Mouse (Mus musculus) hindbrain, postnatal 0 days (tissue): ENCODE results near the gene Ebf1. TPM values are rescaled to one million over a fixed set of nuclear protein-coding genes. Genes with fewer than 3 reads are reported as not detected.

Source experiments
- ATAC-seq: fragments of 200-750 bp; cut with Nextera tagmentation; 2 replicates; pipeline ENCODE4 v1.8.0; 2017; ENCODE audit warnings: mild to moderate bottlenecking, moderate TSS enrichment, moderate library complexity
- DNase-seq: peaks from one replicate; pipeline ENCODE4 v3.0.0-alpha.2; 2015; ENCODE audit warnings: low spot score
- H3K27ac ChIP-seq: fragments of 300-500 bp; sonication (generic); 2 replicates; pipeline ENCODE4 v1.5.1; 2014; ENCODE audit warnings: mild to moderate bottlenecking
- H3K27me3 ChIP-seq: fragments of 300-500 bp; sonication (generic); 2 replicates; pipeline ENCODE4 v1.6.1; 2014; ENCODE audit warnings: low read length, mixed read lengths; ENCODE audit not compliant: insufficient read depth
- H3K36me3 ChIP-seq: fragments of 300-500 bp; sonication (generic); 2 replicates; pipeline ENCODE4 v1.6.1; 2014; ENCODE audit warnings: low read length, mixed read lengths; ENCODE audit not compliant: insufficient read depth
- H3K4me1 ChIP-seq: fragments of 300-500 bp; sonication (generic); 2 replicates; pipeline ENCODE4 v1.6.1; 2014; ENCODE audit warnings: antibody characterized with exemption, low read length, mixed read lengths; ENCODE audit not compliant: insufficient read depth
- H3K4me2 ChIP-seq: fragments of 300-500 bp; sonication (generic); 2 replicates; pipeline ENCODE4 v1.6.1; 2014; ENCODE audit warnings: low read depth, mild to moderate bottlenecking, low read length, moderate library complexity, mixed read lengths
- H3K4me3 ChIP-seq: fragments of 300-500 bp; sonication (generic); 2 replicates; pipeline ENCODE4 v1.5.1; 2014; ENCODE audit warnings: low read length
- H3K9ac ChIP-seq: fragments of 300-500 bp; sonication (generic); replicated peaks from 2 replicates; pipeline ENCODE4 v1.6.1; 2014; ENCODE audit warnings: mild to moderate bottlenecking, low read length, moderate library complexity, mixed read lengths
- H3K9me3 ChIP-seq: fragments of 300-500 bp; sonication (generic); 2 replicates; pipeline ENCODE4 v1.6.1; 2016; ENCODE audit warnings: low read length, mixed read lengths
- CTCF ChIP-seq: IDR thresholded peaks from 2 replicates; pipeline ENCODE4 v1.5.1; 2016; ENCODE audit warnings: antibody characterized with exemption, control low read depth, low read depth
- WGBS: fragments of 180-500 bp; shearing (Covaris S2); extraction: QIAGEN DNeasy Blood & Tissue Kit; methylation state at CpG from one replicate; pipeline ENCODE4 v1.1.7; 2014; 5-methylcytosine and 5-hydroxymethylcytosine counted together
- polyA plus RNA-seq: library from polyadenylated mRNA; unstranded; fragments of >200 nt; fragmentation: Nextera tagmentation; extraction: Ambion mirVana; gene quantifications from 2 replicates; pipeline ENCODE4 v1.2.1, GENCODE M21; 2015
- total RNA-seq: library from RNA; depleted of rRNA; stranded (reverse); fragments of >200 nt; gene quantifications from 2 replicates; pipeline ENCODE4 v1.2.3, GENCODE M21; 2014

Ebf1 gene
- total and polyA plus RNA-seq, 2 experiments from 2014 or later: 67.1 to 71.7 TPM

DNA sequence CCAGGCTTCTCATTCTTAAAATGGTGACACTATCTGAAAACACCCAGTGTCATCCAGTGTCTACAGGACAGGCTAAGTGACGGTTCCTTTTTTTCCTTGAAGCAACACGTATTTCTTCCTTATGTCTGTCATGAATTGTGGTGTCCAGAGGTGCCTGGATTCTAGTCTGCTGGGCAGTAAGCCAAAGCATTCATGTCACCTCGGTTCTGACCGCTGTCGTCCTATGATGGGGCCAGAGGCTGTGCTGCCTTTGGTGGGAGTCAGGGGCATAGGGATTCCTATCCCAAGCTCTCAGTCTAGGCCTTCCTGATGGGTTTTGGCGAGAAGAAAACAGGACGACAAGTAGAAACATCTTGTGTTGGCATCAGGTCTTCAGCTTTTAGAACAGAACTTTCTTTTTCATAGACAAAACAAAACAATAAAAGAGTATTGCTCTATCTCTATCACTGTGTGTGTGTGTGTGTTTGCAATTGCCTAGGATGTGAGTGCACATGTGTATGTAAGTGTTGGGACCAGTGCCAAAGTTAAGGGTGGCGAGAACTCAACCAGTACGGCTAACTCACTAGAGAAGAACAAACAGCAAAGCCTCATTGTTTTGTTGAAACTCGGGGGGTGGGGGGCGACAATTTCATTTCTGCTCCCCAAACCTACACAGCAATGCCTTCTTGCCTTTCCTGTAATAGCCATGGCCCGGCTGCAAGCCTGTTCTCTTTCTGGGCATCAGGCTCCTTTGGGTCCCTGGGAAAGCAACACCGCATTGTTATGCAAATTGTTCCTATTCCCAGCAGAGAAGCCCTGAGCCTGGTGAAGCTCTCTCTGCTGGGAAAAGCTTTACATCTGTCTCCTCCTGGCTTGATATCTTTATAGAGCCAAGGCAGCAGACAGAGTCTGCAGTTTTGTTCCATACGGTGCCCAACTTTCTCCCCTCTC is 224.3 kb downstream of the Ebf1 start:
- DNase-seq (peak; percentile 69), ATAC-seq (peak; percentile 58; the same call in 1 of the 2 replicates)
- 0 out of 2 replicates have a peak, but pooled peaks cover 4% of the 10 kb centered on the region for H3K4me1 ChIP-seq
- TF ChIP-seq CTCF: no peak
- WGBS: 29% methylated on average over 14 of the region's 14 CpGs
- no peaks in the 10 kb centered on the region for H3K9me3 ChIP-seq
- no peaks in the 10 kb centered on the region for H3K27me3 ChIP-seq
- no peak overlapping the region for H3K9ac ChIP-seq
- no peak overlapping the region for H3K27ac ChIP-seq
- no peak overlapping the region for H3K4me3 ChIP-seq
- 0 out of 2 replicates have a peak overlapping the region, but pooled peaks have one; percentile 16 for H3K4me2 ChIP-seq
- H3K36me3 ChIP-seq: no peaks in the 10 kb centered on the region

DNA sequence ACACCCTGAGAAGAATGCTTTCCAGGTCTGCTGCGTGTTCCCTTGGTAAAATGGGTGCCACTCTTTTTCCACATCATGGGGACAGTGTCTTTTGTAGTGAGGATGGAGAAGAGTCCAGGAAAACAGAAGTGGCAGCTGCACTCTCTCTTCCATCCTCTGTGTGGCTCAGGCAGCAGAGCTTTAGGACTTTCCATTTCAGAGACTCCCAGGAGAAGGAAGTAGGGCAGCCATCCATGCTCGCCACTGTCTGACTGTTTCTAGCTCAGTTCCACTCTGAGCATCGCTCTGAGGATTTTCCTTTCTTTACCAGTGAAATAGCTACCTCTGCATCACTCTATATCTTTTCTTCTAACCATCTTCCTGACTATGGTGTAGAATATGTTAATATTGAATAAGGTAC is 234.8 kb downstream of the Ebf1 start:
- H3K4me2 ChIP-seq: no peak overlapping the region
- peaks cover 4% of the 10 kb centered on the region; the same call in 1 of the 2 replicates for H3K4me1 ChIP-seq
- H3K27ac ChIP-seq: no peak overlapping the region
- no peaks in the 10 kb centered on the region for H3K9me3 ChIP-seq
- no peak for ATAC-seq
- H3K27me3 ChIP-seq: no peaks in the 10 kb centered on the region
- no peak overlapping the region for H3K9ac ChIP-seq
- DNase-seq: no peak
- WGBS: 78% methylated on average over 3 of the region's 3 CpGs
- TF ChIP-seq CTCF: peak; percentile 7; the same call in 1 of the 2 replicates
- no peak overlapping the region for H3K4me3 ChIP-seq
- H3K36me3 ChIP-seq: no peaks in the 10 kb centered on the region

DNA sequence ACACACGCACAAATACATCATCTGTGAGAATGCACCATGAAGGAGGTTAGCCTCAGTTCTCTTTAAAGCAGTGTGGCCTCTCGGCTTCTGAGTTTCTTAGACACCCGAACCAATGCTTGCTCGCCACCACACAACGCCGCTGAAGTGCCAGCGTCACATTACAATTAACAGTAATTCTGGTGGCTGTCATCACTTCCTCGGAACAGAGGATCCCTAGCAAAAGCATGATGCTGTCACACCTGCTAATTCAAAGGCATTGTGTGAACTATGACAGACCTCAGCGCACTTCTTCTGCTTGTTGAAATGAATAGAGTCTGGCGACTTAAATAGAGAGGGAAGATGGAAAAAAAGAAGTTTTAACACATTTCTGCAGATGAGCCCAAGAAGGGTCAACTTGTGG is 235.8 kb downstream of the Ebf1 start:
- Histone ChIP-seq H3K9me3 (no peaks in the 10 kb centered on the region), H3K9ac (no peak overlapping the region), H3K27ac (no peak overlapping the region), H3K4me2 (no peak overlapping the region), H3K4me3 (no peak overlapping the region), H3K4me1 (peaks cover 4% of the 10 kb centered on the region; the same call in 1 of the 2 replicates), H3K36me3 (no peaks in the 10 kb centered on the region), H3K27me3 (no peaks in the 10 kb centered on the region)
- WGBS: 83% methylated on average over 10 of the region's 10 CpGs
- TF ChIP-seq CTCF: no peak
- DNase-seq: no peak
- ATAC-seq: no peak

DNA sequence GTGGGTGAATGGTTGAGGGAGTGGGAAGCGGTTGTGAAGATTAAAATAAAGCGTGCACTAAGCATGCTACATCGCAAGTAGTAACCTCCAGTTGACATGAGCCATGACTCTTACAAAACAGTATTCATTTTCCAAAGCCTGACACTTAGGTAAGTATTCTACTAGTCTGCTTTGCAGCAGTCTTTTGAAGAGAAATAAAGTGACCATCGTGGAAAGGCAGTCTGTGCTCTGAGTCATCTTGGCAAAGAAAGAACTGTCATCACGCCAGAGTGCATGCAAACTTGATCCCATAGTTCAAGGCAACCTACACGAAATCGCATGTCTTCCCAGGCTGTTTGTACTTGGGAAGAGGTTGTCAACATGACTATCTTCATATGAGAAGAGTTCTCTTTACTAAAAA is 237.4 kb downstream of the Ebf1 start:
- no peak overlapping the region for H3K9ac ChIP-seq
- no peaks in the 10 kb centered on the region for H3K27me3 ChIP-seq
- peaks cover 4% of the 10 kb centered on the region; the same call in 1 of the 2 replicates for H3K4me1 ChIP-seq
- H3K4me2 ChIP-seq: no peak overlapping the region
- no peaks in the 10 kb centered on the region for H3K9me3 ChIP-seq
- no peaks in the 10 kb centered on the region for H3K36me3 ChIP-seq
- no peak for DNase-seq
- WGBS: 76% methylated on average over 7 of the region's 7 CpGs
- no peak for ATAC-seq
- no peak overlapping the region for H3K4me3 ChIP-seq
- no peak for TF ChIP-seq CTCF
- no peak overlapping the region for H3K27ac ChIP-seq

DNA sequence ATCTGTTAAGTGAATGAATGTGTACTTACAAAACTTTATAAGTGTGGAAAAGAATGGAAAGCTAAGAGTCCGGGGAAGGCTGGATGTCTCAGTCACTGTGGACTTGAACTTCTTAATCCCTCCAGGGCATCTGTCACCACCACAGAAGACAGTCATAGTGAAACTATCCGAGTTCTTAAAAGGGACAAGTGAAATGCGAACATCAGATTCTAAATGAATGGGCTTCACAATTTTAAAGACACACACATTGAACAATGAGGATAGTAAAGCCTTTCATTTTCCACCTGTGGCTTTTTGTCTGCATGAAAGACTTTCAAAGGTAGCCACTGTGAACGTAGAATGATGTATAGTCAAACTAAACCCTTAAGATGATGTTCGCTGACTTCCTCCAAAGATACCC is 244.0 kb downstream of the Ebf1 start:
- no peak for TF ChIP-seq CTCF
- 70% methylated on average over 5 of the region's 5 CpGs for WGBS
- ATAC-seq (no peak), DNase-seq (no peak)
- Histone ChIP-seq H3K27ac (no peak overlapping the region), H3K9me3 (no peaks in the 10 kb centered on the region), H3K4me2 (no peak overlapping the region), H3K9ac (no peak overlapping the region), H3K4me1 (no peaks in the 10 kb centered on the region), H3K36me3 (no peaks in the 10 kb centered on the region), H3K4me3 (no peak overlapping the region), H3K27me3 (no peaks in the 10 kb centered on the region)

DNA sequence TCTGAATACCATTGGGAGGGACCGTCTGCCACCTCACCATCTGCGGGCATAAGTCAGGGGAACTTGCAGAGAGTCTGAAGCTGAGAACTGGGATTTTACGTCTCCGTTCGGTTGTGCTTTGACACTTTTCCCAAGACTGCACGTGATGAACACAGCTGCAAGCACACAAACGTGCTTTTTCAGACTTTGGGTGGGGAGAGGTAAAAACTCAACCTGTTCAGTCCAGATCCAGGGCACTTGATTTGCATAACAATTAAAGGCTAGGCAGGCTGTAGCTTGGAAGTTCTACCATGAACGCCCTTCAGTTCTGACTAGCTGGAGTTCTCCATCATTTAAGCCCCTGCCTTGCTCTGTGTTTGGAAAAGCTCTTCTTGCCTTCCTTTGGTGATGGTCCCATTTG is 246.8 kb downstream of the Ebf1 start:
- no peak overlapping the region for H3K4me2 ChIP-seq
- H3K4me1 ChIP-seq: no peaks in the 10 kb centered on the region
- no peak overlapping the region for H3K27ac ChIP-seq
- 51% methylated on average over 8 of the region's 8 CpGs for WGBS
- no peak for TF ChIP-seq CTCF
- H3K4me3 ChIP-seq: no peak overlapping the region
- H3K9me3 ChIP-seq: no peaks in the 10 kb centered on the region
- ATAC-seq (no peak), DNase-seq (no peak)
- no peak overlapping the region for H3K9ac ChIP-seq
- no peaks in the 10 kb centered on the region for H3K36me3 ChIP-seq
- no peaks in the 10 kb centered on the region for H3K27me3 ChIP-seq
